Mouse (Mus musculus) ES-E14 (cell line): ENCODE measurements at regions not wholly inside any gene's neighbourhood (a gene's known extent, or its start where the extent isn't known, plus 50 kb on each side); places are given as distances from the start of the nearest gene placed in this dataset.
A peak's percentile ranks its signal among the peaks of the same experiment; 100 is the strongest.

Source experiments
- DNase-seq: peaks from one replicate; pipeline ENCODE4 v3.0.0-alpha.2; 2013; ENCODE audit warnings: low read depth, low spot score
- H3K27ac ChIP-seq: 2 replicates; pipeline ENCODE4 v1.5.1; 2012; ENCODE audit warnings: low read depth, mild to moderate bottlenecking, low read length, moderate library complexity, mixed read lengths; ENCODE audit not compliant: poor library complexity, insufficient read depth, severe bottlenecking
- H3K36me3 ChIP-seq: 2 replicates; pipeline ENCODE4 v1.6.1; 2012; ENCODE audit warnings: mild to moderate bottlenecking, low read length, moderate library complexity, mixed read lengths; ENCODE audit not compliant: control insufficient read depth, poor library complexity, insufficient read depth, severe bottlenecking
- H3K4me1 ChIP-seq, 2 experiments: fragments of 150-350 bp in 1 of 2; sonication (generic) in 1 of 2; 2 replicates each; pipeline ENCODE4 v1.6.1; 2012; ENCODE audit warnings: low read length in 2 of 2, mild to moderate bottlenecking in 1 of 2, mixed read lengths in 1 of 2; ENCODE audit not compliant: control insufficient read depth in 2 of 2, insufficient read depth in 2 of 2, poor library complexity in 1 of 2
- H3K4me3 ChIP-seq, 2 experiments: fragments of 150-350 bp in 1 of 2; sonication (generic) in 1 of 2; 2 replicates each; pipeline ENCODE4 v1.5.1; 2012; ENCODE audit warnings: low read length in 2 of 2, low read depth in 1 of 2, mild to moderate bottlenecking in 1 of 2, mixed read lengths in 1 of 2; ENCODE audit not compliant: insufficient read depth in 1 of 2, poor library complexity in 1 of 2, severe bottlenecking in 1 of 2
- H3K9ac ChIP-seq: 2 replicates; pipeline ENCODE4 v1.6.1; 2012; ENCODE audit warnings: low read depth, mild to moderate bottlenecking, low read length, mixed read lengths; ENCODE audit not compliant: poor library complexity, insufficient read depth, severe bottlenecking
- H3K9me3 ChIP-seq: fragments of 150-350 bp; sonication (generic); 2 replicates; pipeline ENCODE4 v1.6.1; 2012; ENCODE audit warnings: low read depth, mild to moderate bottlenecking, low read length; ENCODE audit not compliant: control insufficient read depth, insufficient read depth
- CHD2 ChIP-seq: IDR thresholded peaks from 2 replicates; pipeline ENCODE4 v1.6.1; 2014; ENCODE audit warnings: mild to moderate bottlenecking, low read depth, low read length, inconsistent platforms
- HCFC1 ChIP-seq: IDR thresholded peaks from 2 replicates; pipeline ENCODE4 v1.6.1; 2012; ENCODE audit warnings: low read length, inconsistent platforms, borderline replicate concordance; ENCODE audit not compliant: insufficient read depth
- MAFK ChIP-seq: IDR thresholded peaks from 2 replicates; pipeline ENCODE4 v1.6.1; 2014; ENCODE audit warnings: mild to moderate bottlenecking, low read depth, low read length, inconsistent platforms; ENCODE audit not compliant: insufficient read depth
- ZC3H11A ChIP-seq: IDR thresholded peaks from 2 replicates; pipeline ENCODE4 v1.6.1; 2012; ENCODE audit warnings: low read depth, mild to moderate bottlenecking, inconsistent platforms, low read length, borderline replicate concordance
- ZNF384 ChIP-seq: IDR thresholded peaks from 2 replicates; pipeline ENCODE4 v1.6.1; 2012; ENCODE audit warnings: low read depth, low read length, inconsistent platforms
- in situ Hi-C, 2 experiments: fragments of 600-800 bp; cut with MboI; formaldehyde crosslinking; loops; one replicate each; pipeline ENCODE4 v1.15.1; 2025; ENCODE audit warnings: low sequenced_read_pairs in 2 of 2, inconsistent platforms in 1 of 2; ENCODE audit not compliant: unreplicated experiment in 2 of 2

DNA sequence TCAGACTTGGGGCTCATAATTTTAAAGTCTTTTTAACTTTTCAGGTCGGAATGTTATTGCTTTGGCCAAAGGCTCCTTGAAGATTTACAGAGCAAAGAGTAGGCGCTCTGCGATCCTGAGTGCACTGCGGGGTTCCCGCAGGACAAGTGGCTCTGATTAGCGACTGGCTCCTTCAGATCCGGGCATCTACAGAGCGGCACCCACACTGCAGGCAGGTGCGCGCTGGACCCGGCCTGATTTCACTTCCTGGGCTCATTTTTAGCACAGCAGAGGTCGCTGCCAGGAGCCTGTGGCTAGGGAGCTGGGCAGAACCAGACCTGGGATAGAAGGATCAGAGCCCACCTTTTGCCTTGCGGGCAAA lies 156.6 kb downstream of the Matn1 start:
- H3K9ac ChIP-seq = peak overlapping the region; percentile 15; the same call in 1 of the 2 replicates
- TF ChIP-seq MAFK = no peak
- no peak for TF ChIP-seq ZC3H11A
- no peak for TF ChIP-seq CHD2
- TF ChIP-seq HCFC1 = no peak
- TF ChIP-seq ZNF384 = no peak
- DNase-seq = no peak
- H3K27ac ChIP-seq = no peak overlapping the region
- H3K4me1 ChIP-seq = peaks cover 0 to 3% of the 10 kb centered on the region in 2 experiments; a peak in 1 of 4 replicates
- no peaks in the 10 kb centered on the region for H3K9me3 ChIP-seq
- in situ Hi-C loops = no loop called here
- H3K36me3 ChIP-seq = no peaks in the 10 kb centered on the region
- peak overlapping the region; percentile 18 to 44 for H3K4me3 ChIP-seq

DNA sequence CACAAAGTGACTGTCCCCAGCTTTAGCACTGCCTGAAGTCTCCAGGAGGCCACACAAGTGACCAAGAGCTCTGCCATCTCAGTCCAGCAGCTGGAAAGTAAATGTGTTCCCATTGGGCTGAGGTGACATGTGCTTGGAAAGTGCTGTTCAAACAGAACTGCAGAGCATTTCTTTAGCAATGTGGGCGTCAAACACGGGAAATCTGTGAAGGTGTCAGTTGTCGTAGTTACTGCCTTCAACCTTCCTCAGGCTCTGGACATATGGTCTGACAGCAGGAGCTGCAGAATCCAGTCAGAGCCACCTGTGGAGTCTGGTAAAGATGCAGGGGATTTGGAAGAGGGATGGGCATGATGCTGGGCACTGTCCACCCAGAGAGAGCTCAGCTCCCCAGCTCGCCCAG lies 158.0 kb downstream of the Matn1 start:
- TF ChIP-seq ZNF384 = no peak
- TF ChIP-seq CHD2 = no peak
- TF ChIP-seq ZC3H11A = no peak
- no peak for TF ChIP-seq MAFK
- no peak for TF ChIP-seq HCFC1
- no peak overlapping the region for H3K4me3 ChIP-seq
- peaks cover 0 to 2% of the 10 kb centered on the region in 2 experiments; a peak in 1 of 4 replicates for H3K4me1 ChIP-seq
- no peak overlapping the region for H3K9ac ChIP-seq
- H3K9me3 ChIP-seq = no peaks in the 10 kb centered on the region
- H3K36me3 ChIP-seq = no peaks in the 10 kb centered on the region
- H3K27ac ChIP-seq = no peak overlapping the region
- in situ Hi-C loops = no loop called here
- no peak for DNase-seq

DNA sequence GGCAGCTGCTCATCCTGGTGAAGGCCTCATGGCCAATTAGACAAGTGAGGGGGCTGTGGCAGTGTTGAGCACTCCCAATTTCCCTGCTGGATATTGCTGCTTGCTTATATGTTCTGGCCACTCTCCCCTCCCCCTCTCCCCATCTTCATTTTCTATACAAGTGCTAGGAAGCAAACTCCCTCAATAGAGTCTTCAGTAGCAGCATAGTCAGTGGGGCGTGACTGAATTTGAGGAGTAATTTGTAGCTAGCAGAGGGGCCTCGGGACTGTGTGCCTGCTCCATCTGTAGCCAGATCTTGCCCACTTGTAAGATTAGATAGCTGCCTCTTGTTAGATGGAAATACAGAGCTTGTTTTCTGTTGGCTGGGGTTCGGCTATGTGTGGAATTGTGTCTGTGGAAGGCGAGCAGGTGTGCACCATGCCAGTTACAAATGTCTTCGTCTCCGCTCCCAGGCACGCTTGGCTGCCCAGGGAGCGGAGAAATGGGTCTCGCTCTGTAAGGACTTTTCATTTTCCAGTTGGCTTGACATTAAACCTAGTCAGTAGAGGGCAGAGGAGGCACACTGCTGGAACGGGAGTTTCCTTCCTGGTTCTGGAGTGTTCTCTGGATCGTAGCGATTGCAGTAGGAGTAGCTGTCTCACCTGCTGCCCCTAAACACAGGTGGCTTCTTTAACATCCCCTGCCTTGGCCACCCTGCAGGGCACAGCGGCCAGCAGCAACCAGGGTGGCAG lies 163.1 kb downstream of the Matn1 start:
- Histone ChIP-seq H3K9ac (no peak overlapping the region), H3K9me3 (no peaks in the 10 kb centered on the region), H3K4me3 (no peak overlapping the region), H3K36me3 (no peaks in the 10 kb centered on the region), H3K4me1 (peaks cover 0 to 2% of the 10 kb centered on the region in 2 experiments; a peak in 1 of 4 replicates), H3K27ac (no peak overlapping the region)
- no peak for TF ChIP-seq CHD2
- no peak for TF ChIP-seq MAFK
- TF ChIP-seq HCFC1 = no peak
- no peak for TF ChIP-seq ZC3H11A
- TF ChIP-seq ZNF384 = no peak
- DNase-seq = no peak
- in situ Hi-C loops = no loop called here

DNA sequence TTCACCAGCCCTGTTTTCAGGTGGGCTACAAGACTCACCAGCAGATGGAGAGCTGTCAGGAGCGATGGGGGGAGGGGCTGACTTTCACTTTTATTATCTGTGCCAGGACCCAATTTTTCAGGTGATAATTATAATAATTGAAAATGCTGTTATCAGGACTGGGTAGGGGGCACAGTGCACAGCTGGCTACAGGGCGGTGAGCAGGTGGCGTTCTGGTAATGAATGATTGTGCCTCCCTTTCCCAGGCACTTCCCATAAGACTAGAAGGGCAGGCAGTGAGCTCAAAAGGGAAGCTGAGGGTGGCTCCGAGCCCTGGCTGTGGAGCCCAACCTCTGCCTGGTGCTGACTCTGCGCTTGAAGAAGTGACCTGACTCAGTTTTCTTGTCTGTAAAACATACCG lies 168.4 kb downstream of the Matn1 start:
- H3K9me3 ChIP-seq = no peaks in the 10 kb centered on the region
- in situ Hi-C loops = no loop called here
- no peak overlapping the region for H3K4me3 ChIP-seq
- H3K9ac ChIP-seq = no peak overlapping the region
- H3K36me3 ChIP-seq = no peaks in the 10 kb centered on the region
- H3K4me1 ChIP-seq = peaks cover 0 to 2% of the 10 kb centered on the region in 2 experiments; a peak in 1 of 4 replicates
- H3K27ac ChIP-seq = no peak overlapping the region
- TF ChIP-seq HCFC1 (no peak), ZC3H11A (no peak), MAFK (no peak), ZNF384 (no peak), CHD2 (no peak)
- DNase-seq = no peak
